Mouse (Mus musculus) testis, postnatal 14 days (tissue): ENCODE data around the gene Sp6.

Source experiments
- DNase-seq: peaks from one replicate; pipeline ENCODE4 v3.0.0; 2021; ENCODE audit warnings: low spot score

The Sp6 gene

DNA sequence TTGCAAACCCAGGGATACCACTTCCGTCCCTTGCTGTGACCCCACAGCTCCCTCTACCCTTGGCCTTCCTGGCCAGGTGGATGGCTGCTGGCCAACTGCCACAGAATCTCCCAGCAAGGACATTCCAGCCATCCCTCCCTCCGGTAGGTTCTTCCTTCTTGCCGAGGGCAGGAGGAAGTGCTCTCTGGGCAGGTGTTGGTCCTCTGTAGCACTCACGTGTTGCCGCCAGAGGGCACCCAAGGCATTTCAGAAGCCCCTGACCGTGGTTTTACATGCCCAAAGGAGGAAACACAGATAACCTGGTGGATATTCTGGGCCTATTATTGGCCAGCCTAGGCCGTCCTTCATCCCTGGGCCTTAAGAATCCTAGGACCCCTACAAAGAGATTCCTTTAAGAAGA is 30.8 kb upstream of the Sp6 start:
- DNase-seq = peak; percentile 51

DNA sequence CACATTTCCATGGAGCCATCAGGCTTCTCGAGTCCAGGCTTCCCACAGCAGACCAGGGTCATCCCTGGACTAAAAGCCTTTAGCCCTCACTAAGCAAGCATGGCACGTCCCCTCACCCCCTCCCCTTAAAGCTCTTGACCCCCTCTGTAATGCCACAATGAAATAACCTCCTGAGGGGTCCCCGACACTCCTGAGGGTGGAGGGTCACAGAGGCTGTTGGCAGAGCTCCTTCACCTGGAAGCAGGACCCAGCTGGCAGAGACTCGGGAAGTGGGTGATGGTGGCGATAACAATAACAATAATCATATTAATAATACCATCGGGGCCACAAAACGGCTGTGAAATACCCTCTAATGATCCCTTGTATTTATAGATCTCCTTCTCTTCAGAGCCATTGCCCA is 30.3 kb upstream of the Sp6 start, which contains the start of gene Sp2:
TSS of gene Sp2 (minus strand) at position 101 of the 400 bp plus-strand sequence.
- no peak for DNase-seq

DNA sequence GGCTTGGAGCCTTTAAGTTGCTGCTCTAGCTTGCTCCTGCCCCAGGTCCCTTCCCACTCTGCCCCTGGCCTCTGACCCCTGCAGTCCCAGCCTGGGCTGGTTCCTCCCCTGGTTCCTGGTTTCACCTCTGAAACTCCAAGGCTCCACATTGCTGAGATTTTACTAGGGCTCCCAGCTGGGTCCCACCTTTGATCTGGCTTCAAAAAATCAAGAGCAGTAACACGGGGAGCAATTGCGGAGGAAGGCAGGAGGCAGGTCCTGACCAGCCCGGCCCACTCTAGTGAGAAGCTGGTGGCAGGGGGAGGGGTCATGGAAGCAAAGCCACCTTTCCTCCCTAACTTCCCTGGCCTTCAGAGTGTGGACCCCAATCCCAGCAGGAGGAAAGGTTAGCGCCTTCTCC is 28.3 kb upstream of the Sp6 start:
- DNase-seq = no peak

DNA sequence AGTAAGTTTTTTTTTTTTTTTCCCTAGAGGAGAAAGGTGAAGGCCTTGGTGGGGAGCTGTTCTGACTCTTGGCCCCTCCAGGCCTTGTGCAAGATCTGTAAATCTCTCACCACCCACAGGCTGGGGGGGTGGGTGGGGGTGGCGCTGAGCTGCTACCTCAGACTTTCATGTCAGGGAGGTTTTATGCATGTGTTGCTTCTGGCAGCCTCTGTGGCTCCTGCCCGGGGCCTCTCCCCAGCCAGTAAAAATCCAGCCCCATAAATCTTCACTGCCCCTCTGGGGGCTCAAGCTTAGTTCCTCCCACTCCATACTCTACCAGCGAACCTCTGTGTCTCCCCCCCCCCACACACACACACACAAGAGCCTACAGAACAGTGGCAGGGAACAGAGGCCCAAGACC is 26.7 kb upstream of the Sp6 start:
- DNase-seq = no peak

DNA sequence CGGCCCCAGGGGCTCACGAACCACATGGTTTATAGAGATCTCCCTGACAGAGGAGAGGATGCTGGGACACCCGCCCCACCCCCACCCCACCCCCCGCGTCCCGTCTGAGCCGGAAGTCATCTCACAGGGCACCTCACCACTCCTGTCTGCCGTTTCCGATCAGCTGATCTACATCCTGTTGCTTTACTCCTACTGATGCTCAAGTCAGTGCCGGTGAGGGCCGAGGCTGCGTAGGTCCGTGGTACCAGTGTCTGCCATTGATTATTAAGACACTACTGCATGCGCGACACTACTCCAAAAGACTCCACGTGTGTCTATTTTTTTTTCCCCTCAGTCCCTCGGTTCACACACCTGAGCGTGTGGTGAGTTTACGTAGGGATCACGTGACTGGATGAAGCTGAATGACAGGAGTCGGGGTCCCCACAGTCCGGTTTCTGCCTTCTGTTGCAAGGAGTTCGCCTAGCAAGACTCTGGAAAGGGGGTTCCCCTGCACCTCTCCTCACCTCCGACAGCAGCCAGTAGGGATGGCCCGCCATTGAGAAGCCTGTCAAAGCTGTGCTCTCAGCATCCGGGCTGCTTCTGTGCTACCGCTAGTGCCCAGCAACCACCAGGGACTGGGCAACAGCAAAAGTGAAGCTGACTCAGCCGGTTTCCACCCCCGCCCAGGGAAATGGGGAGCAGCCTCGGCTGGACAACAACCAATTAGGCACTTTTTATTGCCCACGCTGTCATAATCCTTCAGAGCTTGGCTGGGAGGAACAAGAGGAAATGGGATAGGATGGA is 25.1 kb upstream of the Sp6 start:
- DNase-seq = no peak

DNA sequence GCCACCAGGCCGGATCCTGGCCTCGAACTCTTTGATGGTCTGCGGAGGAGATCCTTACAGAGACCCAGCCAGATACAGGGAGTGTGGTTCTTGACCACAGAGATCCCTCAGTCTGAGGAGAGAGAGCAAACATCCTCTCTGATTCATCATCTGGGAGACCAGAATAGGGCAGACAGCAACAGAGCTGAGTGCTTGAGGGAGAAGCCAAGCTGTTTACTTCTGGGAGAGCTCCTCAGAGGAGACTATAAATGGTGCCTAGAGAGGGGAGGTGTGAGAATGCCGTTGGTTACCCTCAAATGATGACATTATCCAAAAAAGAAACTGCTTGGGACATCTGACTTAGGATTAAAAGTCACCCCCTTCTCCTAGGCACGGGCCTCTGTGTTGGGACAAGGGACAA is 21.7 kb upstream of the Sp6 start:
- no peak for DNase-seq

DNA sequence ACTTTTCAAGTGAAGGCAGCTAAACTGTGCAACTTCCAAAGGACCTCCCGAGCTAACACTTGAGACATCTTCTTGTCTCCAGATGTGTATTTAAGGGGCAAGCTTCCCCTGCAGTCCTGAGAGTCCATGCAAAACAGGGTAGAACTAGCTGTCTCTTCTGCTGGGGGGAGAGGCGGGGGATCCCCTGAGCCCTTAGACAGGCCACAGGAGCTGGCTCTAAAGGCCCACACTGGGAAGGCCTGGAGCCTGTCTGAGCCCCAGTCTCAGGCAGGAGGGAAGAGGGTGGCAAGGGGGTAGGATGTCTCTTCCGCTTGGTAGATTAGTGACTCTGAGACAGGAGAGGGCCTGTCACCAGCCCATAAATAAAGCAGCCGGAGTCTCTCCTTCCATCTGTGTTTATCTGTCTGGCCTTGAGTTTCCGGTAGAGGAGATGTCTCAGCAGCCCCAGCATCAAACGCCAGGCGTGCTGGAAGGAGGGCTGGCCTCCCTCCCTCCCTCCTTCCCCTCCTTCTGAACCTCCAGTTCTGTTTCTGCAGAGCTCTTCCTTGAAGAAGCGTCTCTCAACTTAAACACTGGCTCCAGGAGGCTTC is 20.4 kb upstream of the Sp6 start:
- no peak for DNase-seq

DNA sequence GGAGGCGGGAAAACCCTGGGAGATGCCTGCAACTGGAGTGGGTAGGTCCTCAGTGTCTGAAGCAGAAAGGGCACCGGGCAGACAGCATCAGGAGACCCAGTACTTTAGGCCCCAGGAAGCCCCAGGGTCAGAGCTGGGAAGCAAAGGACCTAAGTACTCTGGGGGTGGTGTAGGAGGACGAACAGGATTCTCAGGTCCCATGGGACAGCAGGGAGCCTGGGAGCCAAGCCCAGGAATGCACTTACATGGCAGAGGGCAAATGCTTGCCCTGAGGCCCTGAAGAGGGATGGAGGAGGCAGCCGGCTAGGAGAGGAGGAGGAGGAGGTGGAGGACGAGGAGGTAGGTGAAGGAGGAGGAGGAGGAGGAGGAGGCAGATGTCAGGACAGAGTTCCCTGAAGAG is 18.2 kb upstream of the Sp6 start:
- DNase-seq = no peak

DNA sequence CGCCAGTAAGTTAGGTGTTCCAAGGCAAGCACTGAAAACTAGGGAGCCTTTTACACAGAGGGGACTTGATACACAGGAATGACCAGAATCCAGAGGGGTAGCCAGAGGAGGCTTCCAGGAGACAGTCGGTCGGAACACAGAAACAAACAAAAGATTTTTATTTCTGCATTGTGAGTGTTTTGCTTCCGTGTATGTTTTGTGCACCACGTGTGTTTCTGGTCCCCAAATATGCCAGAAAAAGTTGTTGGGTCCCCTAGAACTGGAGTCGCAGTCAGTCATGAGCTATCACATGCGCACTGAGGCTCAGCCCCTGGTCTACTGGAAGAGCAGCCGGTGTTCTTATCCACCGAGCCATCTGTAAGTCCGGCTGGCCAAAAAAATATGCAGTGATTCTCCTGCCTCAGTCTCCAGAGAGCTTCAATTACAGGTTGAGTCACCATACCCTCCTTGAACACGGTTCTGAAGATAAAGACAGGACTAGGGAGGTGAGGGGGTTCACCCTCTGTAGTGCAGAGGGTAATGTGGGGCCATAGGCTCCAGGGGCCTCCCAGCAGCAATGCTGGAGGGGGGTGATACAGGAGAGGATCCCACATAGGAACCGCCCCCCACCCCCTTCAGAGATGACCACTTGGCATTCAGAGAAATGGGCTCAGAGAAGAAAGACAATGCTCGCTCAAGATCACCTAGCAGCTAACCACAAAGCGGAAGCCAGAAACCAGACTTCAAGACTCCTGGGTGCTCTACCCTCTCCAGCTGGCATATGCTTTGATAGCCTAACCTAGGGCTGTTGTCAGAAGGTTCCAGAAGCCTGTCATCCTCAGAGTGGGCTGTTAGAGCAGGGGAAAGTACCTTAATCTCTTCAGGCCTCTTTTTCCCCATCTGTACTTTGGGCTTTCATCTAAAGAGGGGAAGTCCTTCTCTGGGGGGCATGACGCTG is 17.1 kb upstream of the Sp6 start:
- no peak for DNase-seq

DNA sequence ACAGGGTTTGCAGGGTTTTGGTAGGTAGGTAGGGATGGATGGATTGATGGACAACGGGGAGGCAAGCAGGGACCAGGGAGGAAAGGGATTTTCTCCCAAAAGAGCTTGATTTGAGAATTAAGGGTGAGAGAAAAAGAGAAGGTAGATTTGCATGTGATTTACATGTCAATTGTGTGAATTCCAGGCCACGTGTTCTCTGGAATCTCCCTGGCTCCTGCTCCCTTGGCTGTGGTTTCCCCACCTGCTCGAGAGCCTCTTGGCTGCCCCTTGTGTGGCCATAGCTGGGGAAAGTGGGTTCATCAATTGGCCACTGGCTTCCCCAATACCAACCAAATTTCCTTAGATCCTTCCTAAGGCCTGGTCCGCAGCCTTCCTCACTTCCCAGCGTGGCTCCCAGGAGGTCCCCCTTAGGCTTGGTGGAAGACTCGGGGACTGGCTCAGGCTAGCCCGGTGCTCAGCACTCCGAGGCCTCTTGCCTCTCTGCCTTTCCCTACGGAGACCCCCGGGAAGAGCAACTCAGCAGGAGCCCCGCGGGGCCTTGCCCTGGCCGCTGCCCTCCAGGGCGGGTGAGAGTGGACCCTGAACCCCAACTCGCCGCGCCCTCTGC is 16.3 kb upstream of the Sp6 start:
- no peak for DNase-seq

DNA sequence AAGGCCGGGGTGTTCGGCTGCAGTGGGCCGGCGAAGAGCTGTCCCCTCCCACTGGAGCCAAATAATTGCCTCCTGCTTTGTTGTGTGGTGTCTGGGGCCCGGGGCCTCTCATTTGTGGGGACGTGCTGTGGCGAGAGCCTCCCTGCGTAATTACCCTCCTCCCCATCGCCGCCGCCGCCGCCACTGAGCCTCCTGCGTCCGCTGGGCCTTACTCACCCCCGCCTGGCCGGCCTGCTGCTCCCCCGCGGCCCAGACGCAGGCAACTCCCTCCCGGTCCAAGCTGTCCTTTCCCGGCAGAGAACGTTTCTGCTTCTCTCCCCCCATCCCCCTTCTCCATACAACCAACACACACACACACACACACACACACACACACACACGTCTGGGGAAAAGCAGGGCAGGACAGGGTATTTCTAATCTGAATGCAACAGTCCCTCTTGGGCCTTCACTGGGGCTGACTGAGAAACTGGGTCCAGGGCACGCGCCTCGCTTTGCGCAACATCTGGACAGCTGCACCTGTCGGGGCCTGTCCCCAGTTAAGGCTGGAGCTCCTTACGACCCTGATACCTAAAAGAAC is 15.7 kb upstream of the Sp6 start:
- DNase-seq = no peak

DNA sequence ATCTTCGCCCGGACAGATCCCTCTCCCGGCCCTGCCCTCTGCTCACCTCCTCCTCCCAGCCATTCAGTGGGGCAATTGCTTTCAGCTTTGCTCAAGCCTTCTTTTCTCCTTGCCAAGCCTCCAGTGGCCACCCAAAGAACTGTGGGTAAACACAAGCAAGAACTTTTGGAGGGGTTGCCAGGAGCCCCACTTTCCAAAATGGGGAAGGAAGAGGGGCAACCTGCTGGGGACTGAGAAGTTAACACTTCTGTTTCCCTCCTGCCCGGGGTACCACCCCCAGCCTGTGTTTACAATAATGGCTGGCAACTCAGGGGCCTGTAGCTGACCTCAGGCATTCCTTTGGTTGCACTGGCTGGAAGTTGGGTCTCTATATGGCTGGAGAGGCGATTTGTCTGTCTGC is 10.0 kb upstream of the Sp6 start:
- DNase-seq = no peak

DNA sequence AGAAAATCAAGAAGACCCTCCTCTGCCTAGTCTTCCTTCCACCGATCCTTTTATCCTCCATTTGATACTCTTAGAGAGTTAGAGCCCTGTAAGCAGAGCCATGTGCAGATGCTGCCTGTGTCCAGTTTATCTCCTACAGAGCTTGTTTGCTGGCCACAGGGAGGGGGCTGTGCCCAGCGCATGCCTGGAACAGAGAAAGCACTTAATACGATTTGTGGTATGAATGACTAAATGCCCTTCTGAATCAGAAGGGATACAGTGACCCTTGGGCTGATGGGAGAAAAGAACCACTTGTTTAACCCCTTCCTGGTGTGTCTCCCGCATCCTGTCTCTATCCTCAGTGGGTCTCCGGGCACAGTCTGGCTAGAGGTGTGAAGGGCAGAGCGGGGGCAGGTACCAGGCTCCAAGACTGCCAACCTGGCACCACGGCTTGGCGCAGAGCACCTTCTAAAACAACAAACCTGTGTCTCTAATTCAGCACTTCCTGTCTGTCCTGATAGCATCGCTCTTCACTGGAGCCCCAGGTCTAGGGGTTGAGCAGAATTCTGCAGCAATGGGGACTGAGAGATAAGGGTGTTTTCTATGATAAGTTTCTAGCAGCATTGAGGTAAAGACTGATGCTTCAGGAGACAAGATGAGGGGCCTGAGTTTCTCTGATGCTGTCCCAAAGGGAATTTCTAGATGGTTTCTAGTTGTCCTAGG is 6.0 kb upstream of the Sp6 start:
- DNase-seq = no peak

DNA sequence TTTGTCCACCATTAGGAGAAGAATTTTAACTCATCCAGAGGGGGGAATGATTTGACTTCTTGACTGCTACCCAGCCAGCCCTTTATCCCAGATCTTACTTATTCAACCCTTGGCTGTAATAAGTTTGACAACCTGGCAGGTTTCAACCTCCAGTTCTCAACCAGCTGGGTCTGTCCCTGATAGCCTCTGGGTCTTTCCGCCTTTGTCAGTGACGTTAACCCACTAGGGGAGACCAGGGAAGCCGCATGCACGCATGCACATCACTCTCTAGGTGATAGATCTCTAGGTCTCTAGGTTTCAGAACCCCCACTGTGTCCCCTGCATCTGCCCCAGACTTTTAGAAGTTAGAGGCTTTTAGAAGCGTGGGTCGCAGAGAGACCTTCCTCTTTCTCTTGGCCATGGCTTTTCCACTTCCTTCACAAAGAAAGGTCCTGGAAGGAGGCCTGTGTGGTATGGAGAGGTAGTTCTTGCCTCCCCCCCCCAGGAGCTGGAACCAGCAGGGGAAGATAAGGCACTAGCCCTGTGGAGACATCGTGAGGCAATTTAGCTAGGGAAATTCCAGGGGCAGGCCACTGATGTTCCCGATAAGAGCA is 3.9 kb upstream of the Sp6 start:
- no peak for DNase-seq

DNA sequence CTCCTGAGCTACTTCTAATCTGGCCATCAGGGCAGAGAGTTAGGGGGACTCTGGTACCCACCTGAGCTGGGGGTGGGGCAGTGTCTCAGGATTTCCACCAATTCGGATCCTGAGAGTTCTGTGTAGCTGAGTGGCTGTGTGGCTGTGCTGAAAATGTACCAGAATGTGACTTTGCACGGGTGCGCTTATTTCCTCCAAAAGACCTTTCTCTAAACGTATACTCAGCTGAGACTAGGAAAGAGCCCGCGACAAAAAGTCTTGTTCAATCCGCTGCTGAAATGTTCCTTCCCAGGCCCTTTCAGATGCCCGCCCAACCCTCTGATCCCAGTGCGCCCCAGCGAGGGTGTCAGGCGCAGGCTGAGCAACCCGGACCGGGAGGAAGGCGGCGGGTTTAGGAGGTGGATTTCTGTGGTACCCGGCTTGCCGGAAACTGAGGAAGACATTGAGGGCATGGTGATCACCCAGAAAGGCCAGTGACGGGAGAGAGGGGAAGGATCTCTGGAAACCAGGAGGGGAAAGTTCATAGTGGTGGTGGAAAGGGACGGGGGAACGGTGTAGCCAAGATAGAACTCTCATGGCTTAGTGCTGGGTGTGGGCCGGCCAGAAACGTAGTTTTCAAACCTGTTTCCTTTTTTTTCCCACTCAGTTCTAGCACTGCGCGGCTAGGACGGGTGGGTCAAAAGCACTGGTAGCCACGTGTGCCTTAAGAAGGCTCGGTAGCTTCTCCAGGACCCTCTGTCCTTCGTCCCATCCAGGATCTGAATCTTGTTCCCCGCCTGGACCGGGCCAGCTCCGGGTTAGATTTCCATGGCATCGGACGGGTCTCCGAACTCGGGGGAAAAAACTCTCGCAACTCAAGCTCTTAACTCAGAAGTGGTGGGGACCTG is 4.7 kb downstream of the Sp6 start:
- DNase-seq = no peak

DNA sequence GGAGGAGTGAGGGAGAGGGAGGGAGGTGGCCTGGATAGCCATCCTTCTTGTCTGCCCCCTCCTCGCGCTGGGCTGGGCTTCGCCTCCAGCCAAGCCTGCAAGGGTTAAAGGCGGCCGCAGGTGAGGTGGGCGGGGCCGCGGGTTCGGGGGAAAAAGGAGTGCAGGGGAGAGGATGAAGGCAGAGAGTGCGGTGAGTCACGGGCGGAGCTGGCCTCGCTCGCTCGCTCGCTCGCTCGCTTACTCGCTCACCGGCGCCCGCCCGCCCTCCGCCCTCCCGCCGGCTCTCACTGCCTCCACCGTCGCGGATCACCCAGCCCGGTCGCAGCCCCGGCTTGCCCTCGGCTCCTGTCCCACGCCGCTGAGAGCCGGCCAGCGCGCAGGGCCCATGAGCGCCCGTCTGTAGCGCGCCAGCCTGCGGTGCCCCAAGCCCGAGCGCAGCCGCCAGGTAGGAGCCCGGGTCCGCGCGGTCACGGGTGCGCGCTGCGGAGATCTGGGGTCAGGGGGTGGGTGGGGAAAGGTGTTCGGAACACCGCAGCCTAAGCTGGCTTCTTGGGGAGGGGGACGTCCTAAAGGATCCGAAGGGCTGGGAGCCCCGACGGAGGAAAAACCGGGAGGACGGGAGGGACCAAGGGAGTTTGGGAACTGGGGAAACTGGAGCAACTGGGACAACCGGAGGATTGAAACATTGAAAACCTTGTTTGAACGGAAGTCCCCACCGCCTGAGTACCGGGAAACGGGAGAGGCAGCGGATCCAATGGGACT is 5.6 kb downstream of the Sp6 start:
- DNase-seq = no peak

DNA sequence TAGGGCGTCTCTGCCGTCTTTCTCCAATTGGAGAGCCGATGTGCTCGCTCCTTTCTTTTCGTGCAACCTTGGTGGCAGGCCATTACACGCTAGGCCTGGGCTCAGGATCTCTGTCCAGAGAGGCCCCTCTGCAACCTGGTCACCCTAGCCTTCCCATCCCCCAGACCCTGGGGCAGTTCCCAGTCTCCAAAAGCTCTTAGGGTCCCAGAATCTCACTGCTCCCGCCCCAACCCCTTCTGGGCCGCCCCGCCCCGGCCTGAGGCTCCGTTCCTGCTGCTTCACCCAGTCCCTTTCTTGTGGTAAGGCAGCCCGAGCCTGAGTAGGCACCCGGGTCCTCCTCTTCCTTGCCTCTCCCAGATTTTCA is 6.1 kb downstream of the Sp6 start:
- no peak for DNase-seq

DNA sequence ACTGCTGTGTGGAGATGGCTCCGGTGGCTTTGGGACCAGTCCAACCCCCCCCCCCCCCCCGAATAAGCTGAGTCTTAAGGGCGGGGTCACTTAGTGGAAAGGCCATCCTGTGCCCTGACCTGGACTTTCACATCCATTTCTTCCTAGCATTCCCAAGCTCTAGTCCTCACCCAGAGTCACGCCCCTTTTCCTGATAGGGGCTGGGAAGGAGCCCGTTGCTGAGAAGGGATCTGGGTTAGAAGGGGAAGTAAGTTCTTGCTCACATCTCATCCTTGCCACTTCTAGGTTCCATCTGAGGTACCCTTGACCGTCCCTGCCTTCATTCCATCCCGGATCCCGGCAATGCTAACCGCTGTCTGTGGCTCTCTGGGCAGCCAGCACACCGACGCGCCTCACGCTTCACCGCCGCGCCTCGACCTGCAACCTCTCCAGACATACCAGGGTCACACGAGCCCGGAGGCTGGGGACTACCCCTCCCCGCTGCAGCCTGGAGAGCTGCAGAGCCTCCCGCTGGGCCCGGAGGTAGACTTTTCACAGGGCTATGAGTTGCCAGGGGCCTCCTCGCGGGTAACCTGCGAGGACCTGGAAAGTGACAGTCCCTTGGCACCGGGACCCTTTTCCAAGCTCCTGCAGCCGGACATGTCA is 8.0 kb downstream of the Sp6 start:
- DNase-seq = no peak
